Mouse (Mus musculus) telencephalon, adult 2 months (tissue): ENCODE data around the gene Ubxn11.
A peak's percentile ranks its signal among the peaks of the same experiment; 100 is the strongest.

Experiments
- DNase-seq: peaks from one replicate; pipeline ENCODE4 v3.0.0-alpha.2; 2011; ENCODE audit warnings: low read depth, low spot score

Ubxn11 gene

GRCm38 (mm10) chr4:134101979-134102741, at the start of gene Ubxn11:
Gene Ubxn11 (plus strand): TSS chr4:134102570.
- DNase-seq = peak; percentile 95

GRCm38 (mm10) chr4:134053538-134053937, 48.8 kb upstream of the Ubxn11 start, which contains the start of gene Zfp683:
Gene Zfp683 (plus strand): TSS chr4:134053838.
- DNase-seq = no peak

GRCm38 (mm10) chr4:134058166-134058715, 44.1 kb upstream of the Ubxn11 start:
- no peak for DNase-seq

- no peak for DNase-seq
Measured at GRCm38 (mm10) chr4:134058908-134059307, 43.5 kb upstream of the Ubxn11 start.

- no peak for DNase-seq
Measured at GRCm38 (mm10) chr4:134060135-134060865, 42.1 kb upstream of the Ubxn11 start, which contains the start of gene Crybg2. Gene Crybg2 (plus strand): TSS chr4:134060815.

GRCm38 (mm10) chr4:134061166-134061830, 41.1 kb upstream of the Ubxn11 start:
- no peak for DNase-seq

GRCm38 (mm10) chr4:134061944-134062446, 40.4 kb upstream of the Ubxn11 start:
- no peak for DNase-seq

- DNase-seq = no peak
Measured at GRCm38 (mm10) chr4:134062561-134062960, 39.8 kb upstream of the Ubxn11 start.

- DNase-seq = no peak
Measured at GRCm38 (mm10) chr4:134065431-134066004, 36.9 kb upstream of the Ubxn11 start.

GRCm38 (mm10) chr4:134067383-134067782, 35.0 kb upstream of the Ubxn11 start:
- DNase-seq = no peak

GRCm38 (mm10) chr4:134067833-134068544, 34.4 kb upstream of the Ubxn11 start:
- no peak for DNase-seq

- DNase-seq = no peak
Measured at GRCm38 (mm10) chr4:134068793-134069580, 33.4 kb upstream of the Ubxn11 start.

- no peak for DNase-seq
Measured at GRCm38 (mm10) chr4:134078694-134079093, 23.7 kb upstream of the Ubxn11 start.

- DNase-seq = no peak
Measured at GRCm38 (mm10) chr4:134080674-134081073, 21.7 kb upstream of the Ubxn11 start.

GRCm38 (mm10) chr4:134081730-134082386, 20.5 kb upstream of the Ubxn11 start:
- DNase-seq = no peak

GRCm38 (mm10) chr4:134082460-134082859, 19.9 kb upstream of the Ubxn11 start:
- DNase-seq = no peak

- no peak for DNase-seq
Measured at GRCm38 (mm10) chr4:134084999-134085398, 17.4 kb upstream of the Ubxn11 start.

GRCm38 (mm10) chr4:134087412-134087811, 15.0 kb upstream of the Ubxn11 start:
- no peak for DNase-seq

- no peak for DNase-seq
Measured at GRCm38 (mm10) chr4:134089029-134089428, 13.3 kb upstream of the Ubxn11 start.
